Mouse (Mus musculus): Measurements from ENCODE around the gene Mum1.

The Mum1 gene

GRCm38 (mm10) chr10:80271186-80271843 lies 45.1 kb downstream of the Mum1 start:
- DNase-seq (ENCODE audit: low spot score in 2 of 2): no peak

DNA sequence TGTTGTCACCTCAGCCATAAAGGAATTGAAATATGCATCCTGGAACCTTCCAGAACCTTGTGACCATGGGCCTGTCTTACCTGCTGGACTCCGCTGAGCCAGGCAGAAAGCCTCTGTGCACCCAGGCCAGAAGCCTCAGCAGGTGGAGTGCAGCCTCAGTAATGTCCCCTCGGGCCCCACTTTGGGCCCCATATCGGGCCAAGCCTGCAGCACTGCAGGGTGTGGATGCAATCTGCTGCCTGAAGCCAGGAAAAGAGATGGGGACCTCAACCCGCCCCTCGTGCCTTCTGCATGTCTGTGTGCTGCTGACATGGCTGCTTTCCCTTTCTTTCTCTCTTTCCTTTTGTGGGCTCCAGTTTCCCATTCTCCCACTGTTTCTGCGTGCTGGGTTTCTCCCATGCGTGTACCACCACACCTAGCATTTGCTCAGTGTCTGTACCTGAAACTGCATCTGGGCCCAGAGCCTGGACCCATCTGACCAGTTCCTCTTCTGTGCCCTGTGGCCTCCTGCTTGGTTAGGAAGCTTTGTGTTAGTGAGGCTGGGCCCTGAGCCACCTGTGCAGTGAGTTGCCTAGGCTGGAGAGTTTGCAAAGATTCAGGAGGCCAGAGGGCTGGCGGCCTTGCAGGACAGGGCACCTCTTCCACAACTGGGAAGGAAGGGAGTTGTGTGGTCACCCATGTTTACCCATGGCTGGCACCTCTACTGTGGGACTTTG lies 45.8 kb downstream of the Mum1 start:
- no peak for DNase-seq (ENCODE audit: low spot score in 2 of 2)

DNA sequence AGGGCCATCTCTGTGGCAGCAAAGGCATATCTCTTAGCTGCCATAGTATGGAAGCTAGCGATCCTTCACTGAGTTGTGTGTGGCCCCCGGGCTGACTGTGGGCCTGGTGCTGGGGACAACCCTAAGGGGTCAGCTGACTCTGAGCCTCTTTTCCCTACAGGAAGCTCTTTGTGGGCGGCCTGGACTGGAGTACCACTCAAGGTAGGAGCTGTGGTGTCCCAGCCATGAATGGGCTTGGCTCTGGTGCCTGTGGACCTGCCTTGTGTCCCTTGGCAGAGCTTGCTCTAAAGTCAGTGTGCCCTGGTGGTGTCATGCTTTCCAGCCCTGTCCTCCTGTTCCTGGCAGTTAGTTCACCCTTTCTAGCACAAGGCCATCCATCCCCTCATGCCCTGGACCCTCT lies 47.6 kb downstream of the Mum1 start:
- no peak for DNase-seq (ENCODE audit: low spot score in 2 of 2)

GRCm38 (mm10) chr10:80276238-80276637 lies 50.0 kb downstream of the Mum1 start:
- DNase-seq (ENCODE audit: low spot score in 2 of 2): no peak

DNA sequence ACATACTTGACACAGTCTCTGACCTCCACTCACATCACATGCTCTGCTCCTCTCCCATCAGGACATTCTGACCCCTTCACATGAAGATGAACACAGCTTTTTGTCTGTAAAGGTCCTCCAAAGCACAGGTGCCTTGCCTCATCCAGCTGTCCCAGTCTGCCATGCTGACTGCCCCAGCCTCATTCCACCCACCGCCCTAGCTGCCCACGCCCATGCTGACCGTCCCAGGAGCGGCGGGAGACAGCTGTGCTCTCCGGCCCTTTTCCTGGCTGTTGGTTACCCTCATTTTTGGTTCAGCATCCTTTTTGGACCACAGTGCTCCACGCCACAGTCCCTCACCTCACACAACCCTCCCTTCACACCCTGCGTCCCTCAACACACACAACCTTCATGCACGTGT lies 52.2 kb downstream of the Mum1 start:
- DNase-seq (ENCODE audit: low spot score in 2 of 2): no peak

- no peak for DNase-seq (ENCODE audit: low spot score in 2 of 2)
These were observed 53.0 kb downstream of the Mum1 start for GRCm38 (mm10) chr10:80279273-80279672.

DNA sequence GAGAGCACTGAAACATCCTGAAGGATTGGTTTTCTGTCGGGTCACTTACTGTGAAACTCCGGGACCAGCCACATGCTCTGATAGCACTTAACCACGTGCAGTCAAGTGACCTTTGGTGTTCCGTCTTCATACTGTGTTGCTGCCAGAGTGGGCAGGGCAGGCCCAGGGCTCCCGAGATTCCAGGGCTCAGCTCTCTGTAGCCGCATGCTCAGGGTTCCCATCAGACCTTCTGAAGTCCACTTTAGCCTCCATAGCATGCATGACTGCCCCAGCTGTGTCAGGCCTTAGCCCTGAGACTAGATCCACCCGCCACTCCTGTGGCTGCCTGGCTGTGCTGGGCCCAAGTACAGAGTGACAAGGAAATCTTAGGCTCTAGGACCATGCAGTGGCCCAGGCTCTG lies 55.1 kb downstream of the Mum1 start:
- no peak for DNase-seq (ENCODE audit: low spot score in 2 of 2)

DNA sequence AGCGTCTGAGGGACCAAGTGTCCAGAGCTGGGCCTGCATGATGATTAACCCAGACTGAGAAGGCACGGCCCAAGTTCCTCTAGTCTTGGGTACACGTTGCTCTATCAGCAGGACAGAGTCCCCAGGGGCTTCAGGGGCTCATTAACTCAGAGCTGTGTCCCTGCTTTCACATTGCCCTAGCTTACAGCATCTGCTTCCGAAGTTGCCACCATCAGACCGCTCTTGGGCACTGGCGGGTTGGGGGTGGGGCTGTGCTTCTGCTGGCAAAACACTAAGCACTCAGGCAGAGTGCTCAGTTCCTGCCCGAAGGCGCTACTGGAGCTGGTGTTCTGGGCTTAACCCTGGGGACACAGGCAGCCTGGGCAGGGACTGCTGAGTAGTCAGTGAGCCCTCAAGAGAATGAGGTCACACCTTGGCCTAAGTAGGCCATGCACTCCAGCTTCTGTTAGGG lies 55.7 kb downstream of the Mum1 start:
- DNase-seq (ENCODE audit: low spot score in 2 of 2): peak in 1 of 2 experiments; percentile 61

GRCm38 (mm10) chr10:80282481-80283441 lies 56.5 kb downstream of the Mum1 start:
- DNase-seq (ENCODE audit: low spot score in 2 of 2): no peak

DNA sequence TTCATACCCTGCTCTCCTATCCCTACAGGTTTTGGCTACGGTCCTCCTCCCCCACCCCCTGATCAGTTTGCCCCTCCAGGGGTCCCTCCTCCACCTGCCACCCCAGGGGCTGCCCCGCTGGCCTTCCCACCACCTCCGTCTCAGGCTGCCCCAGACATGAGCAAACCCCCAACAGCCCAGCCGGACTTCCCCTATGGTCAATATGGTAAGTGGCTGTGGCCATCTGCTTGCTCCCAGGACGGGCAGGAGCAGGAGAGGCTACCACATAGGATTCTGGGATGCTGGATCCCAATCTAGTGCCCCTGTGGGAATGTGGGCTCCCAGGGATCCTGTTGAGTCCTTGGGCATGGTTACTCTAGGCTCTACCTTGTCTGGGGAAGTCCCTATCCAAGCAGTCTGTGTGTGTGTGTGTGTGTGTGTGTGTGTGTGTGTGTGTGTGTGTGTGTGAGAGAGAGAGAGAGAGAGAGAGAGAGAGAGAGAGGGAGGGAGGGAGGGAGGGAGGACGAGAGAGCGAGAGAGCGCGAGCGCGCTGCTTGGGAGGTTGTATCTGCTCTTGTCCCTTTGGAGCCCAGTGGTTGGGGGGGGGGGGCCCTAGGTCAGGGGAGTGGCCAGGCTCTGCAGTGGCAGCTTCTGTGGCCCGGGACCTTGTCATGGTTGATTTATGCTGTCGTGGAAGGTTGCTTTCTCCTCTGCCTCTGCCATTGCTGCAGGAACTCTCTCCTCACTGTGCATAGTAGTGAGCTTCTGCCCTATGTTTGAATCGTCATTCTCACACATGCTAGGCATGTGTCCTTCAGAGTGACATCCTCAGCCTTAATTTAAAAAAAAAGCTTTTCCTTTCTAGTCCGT lies 59.2 kb downstream of the Mum1 start:
- no peak for DNase-seq (ENCODE audit: low spot score in 2 of 2)

DNA sequence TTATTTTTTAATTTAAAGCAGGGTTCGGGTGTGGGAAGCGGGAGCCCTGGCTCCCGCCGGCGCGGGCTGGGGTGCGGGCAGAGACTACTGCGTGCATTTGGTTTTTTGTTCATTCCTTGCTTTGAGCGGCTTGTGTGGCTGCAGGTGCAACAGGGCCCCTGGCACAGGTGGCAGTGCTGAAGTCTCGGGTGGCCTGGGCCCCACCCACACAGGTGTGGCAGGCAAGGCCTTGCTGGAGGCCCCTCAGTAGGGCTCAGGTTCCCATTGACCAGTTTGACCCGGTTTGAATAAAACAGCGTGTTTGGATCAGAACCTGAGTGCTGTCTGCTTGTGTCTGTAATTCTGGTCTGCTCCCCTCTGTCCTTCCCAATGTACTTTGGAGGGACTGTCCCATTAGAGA lies 61.9 kb downstream of the Mum1 start:
- DNase-seq (ENCODE audit: low spot score in 2 of 2): no peak

GRCm38 (mm10) chr10:80288657-80289056 lies 62.4 kb downstream of the Mum1 start:
- no peak for DNase-seq (ENCODE audit: low spot score in 2 of 2)

DNA sequence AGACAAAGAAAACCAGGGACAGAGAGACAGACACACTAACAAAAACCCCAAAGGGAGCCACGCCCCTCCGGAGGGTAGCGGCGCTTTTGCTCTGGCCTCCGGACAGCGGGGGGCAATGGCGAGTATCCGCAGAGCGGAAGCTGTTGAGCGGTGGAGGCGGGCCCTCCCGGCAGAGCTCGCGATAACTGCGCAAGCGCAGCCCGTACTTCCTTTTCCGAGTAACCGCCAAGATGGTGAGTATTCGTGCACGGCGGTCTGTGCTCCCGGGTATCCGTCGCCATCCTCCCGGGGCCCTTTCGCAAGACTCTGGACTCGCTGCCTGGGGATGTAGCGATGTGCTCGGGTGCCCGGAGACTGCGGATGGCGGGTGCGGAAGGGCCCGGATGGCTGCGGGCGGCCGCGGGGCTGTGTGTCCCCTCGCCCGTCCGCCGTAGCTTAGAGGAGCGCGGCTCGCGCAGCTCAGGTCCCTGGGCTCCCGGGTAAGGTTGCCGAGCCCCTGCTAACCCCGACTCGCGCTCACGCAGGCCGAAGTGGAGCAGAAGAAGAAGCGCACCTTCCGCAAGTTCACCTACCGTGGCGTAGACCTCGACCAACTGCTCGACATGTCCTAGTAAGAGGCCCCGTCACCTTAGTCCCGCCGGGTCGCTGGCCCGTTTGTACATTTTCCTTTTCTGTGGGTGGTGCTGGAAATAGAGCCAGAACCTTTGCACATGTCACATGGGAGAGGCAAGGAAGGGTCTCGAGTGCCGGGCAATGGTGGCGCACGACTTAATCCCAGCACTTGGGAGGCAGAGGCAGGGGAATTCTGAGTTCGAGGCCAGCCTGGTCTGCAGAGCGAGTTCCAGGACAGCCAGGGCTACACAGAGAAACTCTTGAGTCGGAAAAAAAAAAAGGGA lies 66.3 kb downstream of the Mum1 start, which contains the start of gene Rps15:
Gene Rps15, plus strand, starts transcription at position 203 of the 896 bp plus-strand sequence.
- DNase-seq (ENCODE audit: low spot score in 2 of 2): peak; percentile 86 to 95

GRCm38 (mm10) chr10:80293325-80293724 lies 67.1 kb downstream of the Mum1 start:
- no peak for DNase-seq (ENCODE audit: low spot score in 2 of 2)
